Mouse (Mus musculus): Measurements from ENCODE around the gene Acot11.
A peak's percentile ranks its signal among the peaks of the same experiment; 100 is the strongest.

Acot11 gene

DNA sequence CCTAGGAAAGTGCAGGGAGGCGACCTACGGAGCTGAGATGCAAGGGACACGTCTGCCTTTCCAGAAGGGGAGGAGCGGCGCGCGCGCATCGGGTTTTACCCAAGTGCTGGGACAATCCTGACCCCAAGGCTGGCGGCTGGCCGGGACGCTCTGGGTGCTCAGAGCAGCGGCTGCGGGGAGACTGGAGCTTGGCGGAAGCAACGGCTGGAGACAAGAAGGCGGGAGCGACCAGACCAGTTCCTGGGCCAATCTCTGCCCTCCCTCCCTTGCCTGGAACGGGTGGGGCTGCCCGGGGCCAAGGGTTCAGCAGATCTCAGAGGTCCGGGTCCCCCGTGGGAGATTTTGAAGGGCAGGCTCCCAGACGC is at the start of gene Acot11:
Gene Acot11 (minus strand): TSS at position 89 of the 365 bp plus-strand sequence.
- DNase-seq (ENCODE audit: low read depth, low spot score): peak; percentile 18
- H3K36me3 ChIP-seq (ENCODE audit: control insufficient read depth, insufficient read depth, low read length, poor library complexity, severe bottlenecking): no peaks in the 10 kb centered on the region
- no peaks in the 10 kb centered on the region for H3K27me3 ChIP-seq (ENCODE audit: control insufficient read depth, insufficient read depth, low read length, poor library complexity, severe bottlenecking)

DNA sequence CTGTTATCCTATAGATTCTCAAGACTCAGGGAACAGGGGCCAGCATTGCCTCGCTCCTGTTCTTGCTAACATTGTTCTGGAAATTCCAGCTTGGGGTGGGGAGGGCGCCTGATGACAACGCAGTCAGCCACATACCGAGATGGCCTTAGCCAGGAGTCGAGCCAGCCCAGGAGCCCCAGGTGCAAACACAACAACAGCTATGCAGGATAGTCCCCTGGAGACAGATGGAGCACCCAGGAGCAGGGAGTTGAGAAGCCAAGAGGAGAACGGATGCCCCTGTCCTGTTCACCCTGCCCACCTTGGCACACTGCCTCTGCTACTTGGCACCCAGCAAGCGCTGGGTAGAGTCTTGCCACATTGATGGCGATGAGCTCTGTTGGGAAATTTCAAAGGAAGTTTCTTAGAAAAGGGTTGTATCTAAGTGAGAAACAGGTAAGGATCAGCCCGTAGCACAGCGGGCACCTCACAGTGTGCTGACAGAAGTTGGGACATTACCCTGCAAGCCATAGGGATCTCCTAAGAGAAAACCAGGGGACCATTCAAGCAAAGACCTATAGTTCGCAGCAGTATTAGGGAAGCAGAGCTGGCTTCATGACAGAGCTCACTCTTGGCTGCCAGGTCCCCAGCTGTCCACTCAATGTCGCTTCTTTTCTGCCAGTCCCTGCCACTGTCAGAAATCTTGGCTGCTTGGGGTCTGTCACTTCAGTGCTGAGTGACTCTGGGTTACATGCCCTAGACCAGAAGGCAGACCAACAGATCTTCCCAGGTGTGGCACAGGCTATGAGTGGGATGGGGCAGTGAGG is 43.7 kb upstream of the Acot11 start:
- DNase-seq (ENCODE audit: low read depth, low spot score): no peak
- no peaks in the 10 kb centered on the region for H3K36me3 ChIP-seq (ENCODE audit: control insufficient read depth, insufficient read depth, low read length, poor library complexity, severe bottlenecking)
- no peaks in the 10 kb centered on the region for H3K27me3 ChIP-seq (ENCODE audit: control insufficient read depth, insufficient read depth, low read length, poor library complexity, severe bottlenecking)

DNA sequence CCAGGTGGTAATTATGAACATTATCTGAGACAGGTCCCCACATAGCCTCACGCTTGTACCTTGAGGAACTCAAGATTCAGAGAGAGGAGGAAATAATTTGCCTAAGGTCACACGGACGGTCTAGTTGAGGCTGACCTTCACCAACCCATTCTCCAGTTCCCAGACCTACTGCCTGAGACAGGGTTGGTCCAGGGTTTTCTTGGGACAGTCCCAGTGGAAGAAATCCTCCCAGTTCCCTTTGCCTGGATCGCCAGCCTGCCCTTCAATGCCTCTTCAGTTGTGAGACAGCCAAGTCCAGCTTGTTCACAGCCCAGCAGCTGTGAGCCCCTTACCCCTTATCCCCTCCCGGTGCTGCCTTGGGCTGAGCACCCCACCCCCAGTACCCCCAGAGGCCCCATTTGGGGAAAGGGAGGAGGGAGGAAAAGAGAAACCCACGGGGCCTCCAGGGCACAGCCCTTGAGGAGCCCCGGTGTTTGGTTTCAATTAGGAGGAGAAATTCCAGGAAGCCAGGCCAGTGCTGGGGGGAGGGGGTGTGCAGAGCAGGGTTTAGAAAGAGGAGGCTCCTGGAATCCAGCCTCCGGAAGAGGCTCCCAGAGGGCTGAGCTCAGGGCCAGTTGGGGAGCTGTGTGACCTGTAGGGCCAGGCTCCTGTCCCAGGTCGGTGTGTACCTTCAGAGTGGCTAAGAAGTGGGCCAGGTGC is 42.9 kb upstream of the Acot11 start:
- no peak for DNase-seq (ENCODE audit: low read depth, low spot score)
- no peaks in the 10 kb centered on the region for H3K36me3 ChIP-seq (ENCODE audit: control insufficient read depth, insufficient read depth, low read length, poor library complexity, severe bottlenecking)
- no peaks in the 10 kb centered on the region for H3K27me3 ChIP-seq (ENCODE audit: control insufficient read depth, insufficient read depth, low read length, poor library complexity, severe bottlenecking)

DNA sequence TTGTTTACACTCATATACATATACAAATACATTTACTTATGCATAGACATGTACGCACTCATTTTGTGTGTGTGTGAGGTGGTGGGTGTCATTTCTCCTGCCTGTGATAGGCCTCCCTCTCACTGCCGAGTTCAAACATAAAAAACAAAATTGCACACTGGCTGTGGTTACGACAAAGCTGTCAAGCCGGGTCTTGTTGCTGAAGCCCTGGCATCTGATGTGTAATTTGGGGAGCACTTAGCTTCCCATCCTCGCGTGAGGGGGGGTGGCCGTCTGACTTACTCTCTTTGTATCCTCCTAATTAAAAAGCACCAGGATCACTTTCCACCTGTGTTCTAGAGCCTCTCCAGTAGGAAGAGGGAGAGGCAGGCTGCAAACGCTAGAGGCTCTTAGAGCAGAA is 37.8 kb upstream of the Acot11 start:
- no peak for DNase-seq (ENCODE audit: low read depth, low spot score)
- Histone ChIP-seq H3K27me3 (ENCODE audit: control insufficient read depth, insufficient read depth, low read length, poor library complexity, severe bottlenecking) (no peaks in the 10 kb centered on the region), H3K36me3 (ENCODE audit: control insufficient read depth, insufficient read depth, low read length, poor library complexity, severe bottlenecking) (no peaks in the 10 kb centered on the region)

DNA sequence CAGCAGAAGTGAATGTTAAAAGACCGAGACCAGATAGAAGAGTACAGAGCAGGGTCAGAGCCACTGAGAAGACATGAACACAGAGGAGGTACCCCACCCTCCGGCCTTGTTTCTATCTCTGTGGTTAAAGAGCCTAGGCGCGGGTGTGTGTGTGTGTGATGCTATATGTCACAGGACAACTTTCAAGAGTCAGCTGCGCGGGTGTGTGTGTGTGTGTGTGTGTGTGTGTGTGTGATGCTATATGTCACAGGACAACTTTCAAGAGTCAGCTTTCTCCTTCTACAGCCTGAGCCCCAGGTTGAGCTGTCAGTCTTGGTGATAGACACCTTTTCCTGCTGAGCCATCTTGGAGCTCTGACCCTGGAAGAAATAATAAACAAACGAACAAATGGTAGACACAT is 37.1 kb upstream of the Acot11 start:
- H3K36me3 ChIP-seq (ENCODE audit: control insufficient read depth, insufficient read depth, low read length, poor library complexity, severe bottlenecking): no peaks in the 10 kb centered on the region
- no peak for DNase-seq (ENCODE audit: low read depth, low spot score)
- H3K27me3 ChIP-seq (ENCODE audit: control insufficient read depth, insufficient read depth, low read length, poor library complexity, severe bottlenecking): no peaks in the 10 kb centered on the region

DNA sequence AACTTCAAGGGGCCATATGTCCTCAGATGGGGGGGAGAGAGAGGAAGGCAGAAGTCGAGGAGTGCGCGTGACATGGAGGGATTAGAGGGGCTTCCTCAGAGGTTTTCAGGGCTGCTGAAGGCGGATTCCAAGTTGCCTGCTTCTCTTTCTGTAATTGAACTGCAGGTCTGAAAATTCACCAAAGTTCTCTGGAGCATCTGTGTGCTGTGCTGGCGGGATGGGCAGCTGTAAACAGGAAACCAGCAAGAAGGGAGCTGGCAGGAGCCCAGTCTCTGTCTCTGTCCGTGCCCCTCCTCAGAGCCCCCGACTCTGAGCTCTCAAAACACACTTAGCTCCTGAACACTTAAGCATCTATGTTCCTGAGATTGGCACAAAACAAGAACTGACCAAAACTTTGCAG is 36.5 kb upstream of the Acot11 start:
- no peak for DNase-seq (ENCODE audit: low read depth, low spot score)
- H3K27me3 ChIP-seq (ENCODE audit: control insufficient read depth, insufficient read depth, low read length, poor library complexity, severe bottlenecking): no peaks in the 10 kb centered on the region
- no peaks in the 10 kb centered on the region for H3K36me3 ChIP-seq (ENCODE audit: control insufficient read depth, insufficient read depth, low read length, poor library complexity, severe bottlenecking)

DNA sequence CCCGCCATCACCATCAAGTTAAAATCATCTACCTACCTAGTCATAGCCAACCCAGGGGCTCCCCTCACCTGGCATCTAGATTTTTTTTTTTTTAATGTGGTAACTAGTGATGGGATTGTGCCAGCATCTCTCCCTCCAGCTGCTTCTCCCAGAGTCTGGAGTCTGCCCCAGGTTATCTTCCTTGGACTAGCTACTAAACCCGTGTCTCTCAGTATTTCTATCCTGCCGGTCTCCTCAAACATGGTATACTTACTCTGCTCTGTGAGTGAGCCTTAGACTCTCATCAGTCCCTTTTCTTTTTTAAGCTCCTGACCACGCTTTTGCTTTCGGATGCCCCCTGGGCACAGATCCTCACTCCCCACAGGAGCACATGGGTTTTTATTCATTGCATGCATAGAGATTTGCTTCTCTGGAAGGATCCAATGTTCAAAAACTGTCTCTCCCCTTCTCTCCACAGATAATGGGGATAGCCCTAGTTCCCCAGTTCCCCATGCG is 35.9 kb upstream of the Acot11 start:
- no peaks in the 10 kb centered on the region for H3K27me3 ChIP-seq (ENCODE audit: control insufficient read depth, insufficient read depth, low read length, poor library complexity, severe bottlenecking)
- no peak for DNase-seq (ENCODE audit: low read depth, low spot score)
- no peaks in the 10 kb centered on the region for H3K36me3 ChIP-seq (ENCODE audit: control insufficient read depth, insufficient read depth, low read length, poor library complexity, severe bottlenecking)

DNA sequence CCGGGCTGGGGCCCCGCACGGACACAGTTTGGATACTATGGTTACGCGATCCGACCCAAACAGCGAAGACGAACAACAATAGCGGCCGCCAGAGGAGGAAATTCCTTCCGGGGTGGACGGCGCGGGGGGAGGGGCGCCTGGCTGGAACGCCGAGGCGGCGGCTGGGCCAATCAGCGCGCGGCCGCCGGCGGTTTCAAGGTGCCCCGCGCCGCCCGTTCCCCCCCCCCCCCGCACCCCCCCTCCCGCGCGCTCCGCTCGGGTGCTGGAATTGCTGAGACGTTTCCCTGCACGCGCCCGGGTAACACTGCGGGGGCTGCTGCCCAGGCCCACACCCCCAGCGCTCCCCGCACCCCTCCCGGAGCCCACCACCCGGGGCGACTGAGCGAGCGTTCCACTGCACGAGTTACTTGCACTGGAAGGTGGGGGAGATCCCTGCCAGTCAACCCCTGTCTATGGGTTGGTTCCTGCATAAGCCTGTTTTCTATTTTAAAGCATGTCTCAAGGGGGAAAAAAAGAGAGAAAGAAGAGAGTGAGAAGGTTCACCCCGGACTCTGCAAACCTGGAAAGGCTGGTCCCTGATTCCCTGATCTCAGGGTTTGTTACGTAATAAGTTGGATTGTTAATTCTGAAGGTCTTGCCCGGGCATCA is 35.3 kb upstream of the Acot11 start:
- DNase-seq (ENCODE audit: low read depth, low spot score): peak; percentile 84
- Histone ChIP-seq H3K27me3 (ENCODE audit: control insufficient read depth, insufficient read depth, low read length, poor library complexity, severe bottlenecking) (no peaks in the 10 kb centered on the region), H3K36me3 (ENCODE audit: control insufficient read depth, insufficient read depth, low read length, poor library complexity, severe bottlenecking) (no peaks in the 10 kb centered on the region)

DNA sequence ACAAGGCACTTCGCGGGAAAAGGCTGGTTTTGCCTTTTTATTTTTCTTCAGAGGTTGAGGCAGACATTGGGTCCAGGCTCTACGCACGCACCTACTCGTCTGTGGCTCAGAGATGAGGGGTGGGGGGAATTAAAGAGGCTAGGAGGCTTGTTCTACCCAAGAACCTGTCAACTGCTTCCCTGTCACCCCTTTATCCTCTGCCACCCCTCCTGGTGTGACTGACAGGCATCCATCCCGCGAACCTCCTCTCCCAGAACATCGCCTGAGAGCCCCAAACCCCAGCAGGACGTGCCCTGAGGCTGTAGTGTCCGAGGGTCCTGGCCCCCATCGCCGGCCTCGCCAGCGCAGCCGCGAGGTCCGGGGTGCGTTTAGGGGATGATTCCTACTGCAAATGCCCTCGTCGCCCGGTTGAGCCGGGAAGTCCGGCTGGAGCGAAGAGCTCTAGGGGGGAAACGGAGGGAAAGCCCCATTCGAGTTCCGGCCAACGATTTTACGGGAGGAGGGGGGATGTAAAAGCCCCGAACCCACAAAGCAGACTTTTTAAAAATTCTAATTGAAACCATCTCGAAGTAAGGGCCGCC is 34.5 kb upstream of the Acot11 start:
- DNase-seq (ENCODE audit: low read depth, low spot score): no peak
- no peaks in the 10 kb centered on the region for H3K27me3 ChIP-seq (ENCODE audit: control insufficient read depth, insufficient read depth, low read length, poor library complexity, severe bottlenecking)

DNA sequence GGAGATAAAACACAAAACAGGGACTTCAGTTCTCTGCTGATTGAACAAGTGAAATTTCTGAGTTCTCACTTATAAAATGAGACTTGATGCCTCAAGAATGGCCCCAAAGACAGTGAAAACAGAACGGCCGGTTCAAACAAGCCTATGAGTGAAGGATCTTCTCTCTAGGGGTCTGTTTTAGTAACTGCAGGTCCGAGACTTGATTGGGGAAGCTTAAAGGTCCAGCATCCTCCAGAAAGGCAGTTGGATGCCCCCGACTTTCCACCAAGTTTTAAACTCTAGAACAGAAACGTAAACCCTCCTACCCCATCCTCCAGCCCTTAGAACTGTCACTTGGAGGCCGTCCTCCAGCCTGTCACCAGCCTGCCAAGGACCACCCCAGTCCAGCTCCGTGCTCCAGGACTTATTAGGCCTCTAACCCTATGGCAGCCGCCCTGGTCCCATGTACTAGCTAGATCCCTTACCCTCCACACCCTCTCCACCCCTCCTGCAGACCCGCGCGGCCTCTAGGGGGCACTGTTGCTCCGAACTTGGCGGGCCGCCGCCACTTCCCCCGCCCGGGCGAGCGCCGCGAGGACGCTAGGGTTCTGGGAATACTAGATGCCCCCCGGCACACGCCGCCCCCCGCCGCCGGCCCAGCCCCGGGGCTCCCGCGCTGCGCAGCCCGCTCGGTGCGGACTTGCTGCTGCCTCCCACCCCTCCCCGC is 33.9 kb upstream of the Acot11 start:
- no peaks in the 10 kb centered on the region for H3K36me3 ChIP-seq (ENCODE audit: control insufficient read depth, insufficient read depth, low read length, poor library complexity, severe bottlenecking)
- peak; percentile 92 for DNase-seq (ENCODE audit: low read depth, low spot score)
- H3K27me3 ChIP-seq (ENCODE audit: control insufficient read depth, insufficient read depth, low read length, poor library complexity, severe bottlenecking): no peaks in the 10 kb centered on the region

More for the DNA sequence above, 34.5 kb upstream of the Acot11 start:
- no peaks in the 10 kb centered on the region for H3K36me3 ChIP-seq (ENCODE audit: control insufficient read depth, insufficient read depth, low read length, poor library complexity, severe bottlenecking)

DNA sequence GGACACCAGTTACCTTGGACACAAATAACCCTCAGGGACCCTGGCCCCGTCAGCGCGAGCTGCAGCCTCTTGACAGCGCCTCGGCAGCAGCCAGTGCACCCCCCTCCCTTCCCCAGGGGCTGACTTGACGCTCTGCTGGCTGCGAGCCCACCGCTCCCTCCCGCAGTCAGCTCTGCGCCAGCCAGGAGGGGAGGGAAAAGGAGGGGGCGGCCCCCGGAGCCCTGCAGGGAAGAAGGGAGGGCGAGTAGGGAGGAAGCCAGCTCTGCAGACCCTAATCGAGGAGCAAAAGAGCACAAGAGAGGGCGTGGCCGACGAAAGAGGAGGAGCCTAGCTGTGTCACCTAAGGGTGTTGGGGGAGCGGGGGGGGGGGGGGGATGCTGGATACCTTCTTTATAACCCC is 33.2 kb upstream of the Acot11 start:
- H3K27me3 ChIP-seq (ENCODE audit: control insufficient read depth, insufficient read depth, low read length, poor library complexity, severe bottlenecking): no peaks in the 10 kb centered on the region
- no peaks in the 10 kb centered on the region for H3K36me3 ChIP-seq (ENCODE audit: control insufficient read depth, insufficient read depth, low read length, poor library complexity, severe bottlenecking)
- peak; percentile 43 for DNase-seq (ENCODE audit: low read depth, low spot score)

DNA sequence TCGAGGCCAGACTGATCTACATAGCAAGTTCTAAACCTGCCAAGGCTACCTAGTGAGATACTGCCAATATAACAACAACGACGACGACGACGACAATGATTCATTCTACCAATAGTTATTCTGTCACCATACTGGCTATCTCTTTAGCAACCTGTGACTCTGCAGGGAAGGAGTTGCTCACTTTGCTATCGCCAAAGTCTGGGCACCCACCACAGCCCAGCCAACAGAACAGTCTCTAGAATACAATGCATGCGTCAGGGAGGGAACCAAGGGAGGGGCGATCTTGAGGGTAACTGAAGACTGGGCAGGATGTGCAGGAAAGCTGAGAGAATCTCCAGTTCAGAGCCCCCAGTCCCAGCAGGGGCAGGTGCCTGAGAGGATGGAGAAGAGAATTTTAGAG is 32.6 kb upstream of the Acot11 start:
- DNase-seq (ENCODE audit: low read depth, low spot score): no peak
- no peaks in the 10 kb centered on the region for H3K27me3 ChIP-seq (ENCODE audit: control insufficient read depth, insufficient read depth, low read length, poor library complexity, severe bottlenecking)
- no peaks in the 10 kb centered on the region for H3K36me3 ChIP-seq (ENCODE audit: control insufficient read depth, insufficient read depth, low read length, poor library complexity, severe bottlenecking)

DNA sequence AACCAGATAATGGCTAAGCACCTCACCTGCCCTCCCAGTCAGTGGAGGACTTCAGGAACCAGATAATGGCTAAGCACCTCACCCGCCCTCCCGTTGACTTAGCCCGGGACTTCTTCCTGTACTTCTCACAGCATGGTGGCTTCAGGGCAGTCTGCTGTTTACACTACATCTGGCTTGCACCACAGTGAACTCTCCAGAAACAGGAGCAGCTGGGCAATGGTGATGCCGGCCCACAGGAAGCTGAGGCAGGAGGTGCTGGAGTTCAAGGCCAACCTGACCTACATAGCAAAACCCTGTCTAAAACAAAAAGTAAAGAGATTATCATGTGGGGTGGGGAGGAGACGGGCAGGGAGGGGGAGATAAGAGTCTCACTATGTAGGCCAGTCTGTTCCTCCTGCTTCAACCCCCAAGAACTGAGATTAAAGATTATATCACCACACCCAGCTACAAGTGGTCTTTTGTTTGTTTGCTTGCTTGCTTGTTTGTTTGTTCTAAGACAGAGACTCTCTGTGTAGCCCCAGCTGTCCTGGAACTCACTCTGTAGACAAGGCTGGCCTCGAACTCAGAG is 25.8 kb upstream of the Acot11 start:
- H3K27me3 ChIP-seq (ENCODE audit: control insufficient read depth, insufficient read depth, low read length, poor library complexity, severe bottlenecking): no peaks in the 10 kb centered on the region
- DNase-seq (ENCODE audit: low read depth, low spot score): no peak
- H3K36me3 ChIP-seq (ENCODE audit: control insufficient read depth, insufficient read depth, low read length, poor library complexity, severe bottlenecking): no peaks in the 10 kb centered on the region

DNA sequence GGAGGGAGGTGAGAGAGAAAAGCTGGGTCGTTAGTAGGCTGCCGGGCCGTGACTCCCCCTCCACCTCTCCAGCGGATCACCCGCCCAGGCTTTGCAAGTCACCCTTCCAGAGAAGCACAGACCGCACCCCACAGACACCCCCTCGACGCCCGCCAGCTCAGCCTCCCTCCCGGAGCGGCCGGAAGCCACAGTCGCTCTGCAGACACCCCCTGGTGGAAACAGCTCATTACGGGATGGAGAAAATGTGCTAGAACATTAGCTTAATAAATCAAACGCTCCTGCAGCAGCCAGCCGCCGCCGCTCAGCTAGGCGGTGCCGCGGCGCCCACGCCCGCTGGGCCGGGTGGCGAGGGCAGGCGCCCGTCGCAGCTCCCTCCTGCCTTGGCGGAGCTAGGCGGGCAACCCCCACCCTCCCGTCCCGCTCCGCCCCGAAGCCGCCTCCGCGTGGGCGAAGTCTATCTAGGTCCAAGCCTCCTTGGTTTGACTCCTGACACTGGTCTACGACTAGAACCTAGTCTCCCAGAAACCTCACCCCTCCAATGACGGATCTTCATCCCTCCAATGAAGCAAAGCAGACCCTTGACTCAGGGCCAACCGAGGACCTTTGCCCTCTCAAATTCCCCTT is 23.1 kb upstream of the Acot11 start:
- DNase-seq (ENCODE audit: low read depth, low spot score): peak; percentile 77
- no peaks in the 10 kb centered on the region for H3K27me3 ChIP-seq (ENCODE audit: control insufficient read depth, insufficient read depth, low read length, poor library complexity, severe bottlenecking)
- H3K36me3 ChIP-seq (ENCODE audit: control insufficient read depth, insufficient read depth, low read length, poor library complexity, severe bottlenecking): no peaks in the 10 kb centered on the region

Data from splenic B cell, adult 2 months (primary cell).